Mouse (Mus musculus): Measurements from ENCODE around the gene Olfr828.
A peak's percentile ranks its signal among the peaks of the same experiment; 100 is the strongest.

Gene Olfr828

GRCm38 (mm10) chr9:18819426-18819825, at the start of gene Olfr828:
Olfr828 (minus strand) TSS chr9:18819526.
- no peak for DNase-seq

GRCm38 (mm10) chr9:18854633-18855032, 35.3 kb upstream of the Olfr828 start, which contains the start of gene Olfr829:
Olfr829 (plus strand) TSS chr9:18854933.
- DNase-seq: no peak

- no peak for DNase-seq
Observed at GRCm38 (mm10) chr9:18785316-18785715, 34.0 kb downstream of the Olfr828 start.

- DNase-seq: peak; percentile 55 to 68
Observed at GRCm38 (mm10) chr9:18779476-18779875, 39.9 kb downstream of the Olfr828 start.

- DNase-seq: peak in 1 of 2 experiments; percentile 7
Observed at GRCm38 (mm10) chr9:18778981-18779380, 40.3 kb downstream of the Olfr828 start.
